Mouse (Mus musculus): Measurements from ENCODE around the gene Krtap19-1.

Gene Krtap19-1

GRCm38 (mm10) chr16:88869311-88869710 lies at the start of gene Krtap19-1:
TSS of gene Krtap19-1 (minus strand) at chr16:88869411.
- no peak for DNase-seq

DNA sequence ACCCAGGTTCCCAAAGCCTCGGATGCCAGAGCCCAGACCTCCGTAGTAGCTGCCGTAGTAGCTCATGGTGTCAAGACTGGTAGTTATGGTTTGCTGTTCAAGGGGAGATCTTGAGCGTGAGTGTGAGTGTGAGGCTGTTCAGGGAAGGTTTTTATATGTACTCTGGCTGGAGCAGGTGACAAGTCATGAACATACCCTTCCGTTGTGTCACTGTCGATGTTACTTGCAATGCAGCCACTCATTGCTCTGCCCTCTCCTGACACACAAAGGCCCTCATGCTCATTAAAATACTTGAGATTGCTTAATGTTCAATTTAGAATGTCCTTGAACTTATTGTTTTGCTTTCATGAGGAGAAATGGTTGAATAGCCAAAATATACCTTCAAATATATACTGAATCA lies 27.1 kb upstream of the Krtap19-1 start, which contains the start of gene Krtap19-5:
Krtap19-5 (minus strand) TSS at position 101 of the 400 bp plus-strand sequence.
- DNase-seq, result no peak

DNA sequence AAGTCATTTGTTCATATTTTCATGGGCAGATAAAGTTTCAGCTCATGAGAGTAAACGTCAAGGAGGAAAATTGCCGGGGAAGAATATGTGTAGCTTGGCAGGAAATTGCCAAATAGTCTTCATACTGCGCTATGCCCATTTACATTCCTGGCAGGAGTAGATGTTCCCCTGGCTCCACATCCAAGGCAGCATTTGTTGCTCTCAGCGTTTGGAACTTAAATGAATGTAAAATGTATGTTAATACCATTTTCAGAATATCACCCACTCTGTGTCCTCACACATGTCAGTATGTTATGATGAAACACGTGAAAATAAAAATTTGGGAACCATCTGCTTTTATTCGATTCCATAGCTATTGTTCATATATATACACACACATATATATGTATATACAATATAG lies 17.7 kb upstream of the Krtap19-1 start:
- no peak for DNase-seq

- no peak for DNase-seq
Measured at GRCm38 (mm10) chr16:88884989-88885388, 15.8 kb upstream of the Krtap19-1 start, which contains the start of gene Krtap19-4. TSS of gene Krtap19-4 (minus strand) at chr16:88885089.

GRCm38 (mm10) chr16:88877938-88878337 lies 8.7 kb upstream of the Krtap19-1 start, which contains the start of gene Krtap19-3:
TSS of gene Krtap19-3 (minus strand) at chr16:88878038.
- DNase-seq, result no peak

DNA sequence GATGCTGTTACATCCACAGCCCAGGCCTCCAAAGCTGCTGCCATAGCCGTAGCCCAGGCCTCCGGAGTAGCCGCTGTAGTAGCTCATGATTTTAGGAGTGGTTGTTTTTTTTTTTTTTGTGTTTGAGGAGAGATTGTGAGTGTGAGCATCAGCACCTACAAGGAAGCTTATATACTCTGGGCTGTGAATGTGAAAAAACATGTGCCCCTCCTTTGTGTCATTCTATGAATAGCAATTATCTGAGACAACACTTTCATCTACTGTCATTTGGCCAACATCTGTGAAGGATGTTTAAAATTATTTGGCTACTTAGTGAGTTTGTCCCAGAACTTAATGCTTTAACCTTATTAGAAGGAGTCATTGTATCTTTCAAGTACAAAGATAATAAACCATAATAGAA lies 5.0 kb upstream of the Krtap19-1 start, which contains the start of gene Krtap19-2:
Krtap19-2 (minus strand) TSS at position 101 of the 400 bp plus-strand sequence.
- no peak for DNase-seq

DNA sequence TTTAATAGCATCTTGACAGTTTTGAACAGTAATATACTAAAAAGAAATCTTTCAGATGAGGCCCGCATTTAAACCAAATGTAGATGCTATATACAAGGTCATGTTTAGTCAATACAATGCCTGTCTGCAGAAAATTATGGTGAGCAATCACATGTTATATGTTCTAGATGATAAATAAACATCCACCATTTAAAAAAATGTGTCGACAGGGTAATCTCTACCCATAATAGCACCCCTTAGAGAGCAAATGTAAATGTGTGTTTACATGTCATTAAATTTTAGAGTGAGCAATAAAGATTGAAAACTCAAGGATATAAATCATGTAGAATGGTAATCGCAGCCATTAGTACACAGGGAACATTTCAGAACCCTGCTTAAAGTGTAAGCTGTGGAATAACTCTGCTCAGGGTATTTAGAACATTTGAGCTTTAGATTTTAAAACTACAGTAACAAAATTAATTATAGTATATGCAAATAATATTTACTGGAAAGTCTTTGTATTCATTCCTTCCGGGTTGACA lies 4.3 kb downstream of the Krtap19-1 start:
- no peak for DNase-seq

GRCm38 (mm10) chr16:88851450-88851849 lies 17.8 kb downstream of the Krtap19-1 start:
- no peak for DNase-seq

DNA sequence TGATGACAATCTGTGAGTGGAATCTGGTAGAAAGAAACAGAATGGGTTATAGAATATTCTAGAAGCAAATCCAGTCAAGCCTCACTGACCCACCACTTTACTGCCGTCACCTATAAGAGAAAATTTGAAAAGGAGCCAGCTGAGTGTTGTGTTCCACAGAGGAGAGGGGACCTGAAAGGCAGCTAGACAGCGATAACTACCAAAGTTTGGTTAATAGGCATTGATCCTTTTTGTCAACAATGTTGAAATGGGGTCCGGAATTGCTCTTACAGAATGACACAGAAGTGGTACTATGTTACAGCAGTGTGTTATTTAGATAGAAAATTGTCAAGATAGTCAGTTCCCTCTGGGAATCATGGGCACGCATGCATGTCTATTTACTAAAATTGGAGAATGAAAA lies 20.7 kb downstream of the Krtap19-1 start:
- no peak for DNase-seq

- DNase-seq, result no peak
Measured at GRCm38 (mm10) chr16:88847363-88847762, 21.8 kb downstream of the Krtap19-1 start.

DNA sequence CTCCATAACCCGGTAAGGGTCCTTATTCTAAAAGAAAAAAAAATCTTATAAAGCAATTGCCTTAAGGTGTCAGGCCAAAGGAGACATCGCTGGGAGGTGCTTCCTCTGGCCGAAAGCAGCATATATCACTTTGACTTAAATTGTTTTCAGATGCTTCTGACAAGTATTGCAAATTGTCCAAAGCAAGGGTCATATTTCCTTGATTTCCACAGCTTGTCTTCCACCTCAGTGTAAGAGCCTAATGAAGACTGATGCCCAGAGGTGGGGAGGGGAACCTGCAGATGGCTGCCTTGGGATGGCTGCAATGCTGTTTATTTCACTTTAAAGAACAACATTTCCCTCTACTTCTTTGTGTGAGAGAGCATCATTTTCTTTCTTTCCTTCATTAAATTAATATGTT lies 42.2 kb downstream of the Krtap19-1 start:
- DNase-seq, result no peak

DNA sequence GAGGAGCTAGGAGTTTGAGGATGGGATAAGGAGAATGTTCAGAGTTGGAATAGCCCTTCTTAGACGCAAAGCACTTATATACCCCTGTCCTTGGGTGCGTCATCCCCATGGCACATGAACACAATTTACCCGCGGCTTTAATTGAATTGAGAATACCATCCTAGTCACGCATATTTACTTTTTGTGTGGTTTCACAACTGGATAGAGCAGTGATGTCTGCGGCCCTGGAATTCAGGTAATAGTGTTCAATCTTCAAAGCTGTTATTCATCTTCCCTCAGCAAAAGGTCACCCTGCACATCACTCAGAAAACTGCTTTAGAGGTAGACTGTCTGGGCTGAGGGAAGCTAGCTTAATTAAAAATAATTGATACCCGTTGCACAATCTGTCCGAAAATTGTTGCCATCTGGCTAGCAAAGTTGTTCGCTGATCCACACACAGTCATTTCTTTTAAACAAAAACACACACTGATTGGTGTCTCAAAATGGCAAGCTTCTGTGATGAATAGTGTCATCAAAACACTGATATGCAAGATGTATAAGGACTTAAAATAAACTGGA lies 43.0 kb downstream of the Krtap19-1 start, which contains the start of gene Krtap14:
Krtap14 (minus strand) TSS at position 51 of the 558 bp plus-strand sequence.
- DNase-seq, result no peak

DNA sequence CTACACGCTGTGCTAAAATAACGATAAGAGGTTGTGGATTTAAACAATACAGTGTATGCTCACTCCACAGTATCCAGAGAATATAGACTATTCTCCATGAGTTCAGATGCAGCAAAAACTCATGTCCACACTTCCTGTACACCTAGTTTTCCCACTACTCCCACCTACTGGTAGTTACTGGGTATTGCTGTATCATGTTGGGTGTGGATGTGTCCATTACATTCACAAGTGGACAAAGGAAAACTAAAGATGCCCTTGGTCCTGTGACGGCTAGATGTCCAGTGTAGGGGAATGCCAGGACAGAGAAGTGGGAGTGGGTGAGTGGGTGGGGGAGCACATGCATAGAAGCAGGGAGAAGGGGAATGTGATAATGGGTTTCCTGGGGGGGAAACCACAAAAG lies 45.5 kb downstream of the Krtap19-1 start:
- no peak for DNase-seq

DNA sequence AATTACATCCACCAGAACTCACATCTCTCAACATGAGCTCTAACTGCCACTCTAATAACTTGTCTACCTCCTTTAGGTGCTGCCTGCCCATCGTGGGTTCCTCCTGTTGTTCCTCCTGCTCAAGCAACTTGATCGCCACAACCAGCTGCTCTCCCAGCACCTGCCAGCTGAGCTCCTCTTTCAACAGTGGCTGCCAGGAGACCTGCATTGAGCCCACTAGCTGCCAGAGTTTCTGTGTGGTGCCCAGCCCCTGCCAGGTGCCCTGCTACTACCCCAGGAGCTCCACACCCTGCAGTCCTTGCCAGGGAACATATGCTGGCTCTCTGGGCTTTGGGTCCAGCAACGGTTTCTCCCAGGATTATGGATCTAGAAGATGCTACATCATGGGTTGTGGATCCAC lies 49.1 kb downstream of the Krtap19-1 start, which contains the start of gene Krtap15:
Krtap15 (plus strand) TSS at position 150 of the 400 bp plus-strand sequence.
- no peak for DNase-seq
